Mouse (Mus musculus): ENCODE data around the gene Ccl7.
A peak's percentile ranks its signal among the peaks of the same experiment; 100 is the strongest.

The Ccl7 gene

GRCm38 (mm10) chr11:82035356-82035755, 10.2 kb upstream of the Ccl7 start, which contains the start of gene Ccl2:
Gene Ccl2 (plus strand): TSS chr11:82035571.
- peak; percentile 93 for DNase-seq (ENCODE audit: low read depth)

- DNase-seq (ENCODE audit: low read depth) = no peak
Observed at GRCm38 (mm10) chr11:82035857-82036256, 9.7 kb upstream of the Ccl7 start.

DNA sequence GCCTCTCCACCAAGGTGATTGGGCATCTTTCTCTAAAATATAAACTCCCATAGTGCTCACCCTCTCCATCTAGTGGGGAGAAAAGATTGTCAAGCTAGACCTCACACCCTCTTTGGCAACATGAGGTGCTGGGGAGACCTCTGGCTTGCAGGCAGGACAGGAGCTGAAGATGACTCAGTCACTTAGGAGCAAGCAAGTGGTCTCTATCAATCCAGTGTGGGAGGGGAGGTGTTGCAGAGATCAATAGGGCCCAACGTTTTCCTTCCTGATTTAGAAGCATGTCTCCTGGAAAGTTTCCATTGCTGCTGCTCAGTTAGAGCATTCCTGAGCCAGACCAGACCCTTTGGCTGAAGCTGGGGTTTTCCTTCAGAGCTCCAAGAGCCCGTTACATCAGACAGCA, 7.0 kb upstream of the Ccl7 start, which contains the start of gene Gm17268:
Gene Gm17268, minus strand, starts transcription at position 28 of the 400 bp plus-strand sequence.
- peak; percentile 79 for DNase-seq (ENCODE audit: low read depth)

DNA sequence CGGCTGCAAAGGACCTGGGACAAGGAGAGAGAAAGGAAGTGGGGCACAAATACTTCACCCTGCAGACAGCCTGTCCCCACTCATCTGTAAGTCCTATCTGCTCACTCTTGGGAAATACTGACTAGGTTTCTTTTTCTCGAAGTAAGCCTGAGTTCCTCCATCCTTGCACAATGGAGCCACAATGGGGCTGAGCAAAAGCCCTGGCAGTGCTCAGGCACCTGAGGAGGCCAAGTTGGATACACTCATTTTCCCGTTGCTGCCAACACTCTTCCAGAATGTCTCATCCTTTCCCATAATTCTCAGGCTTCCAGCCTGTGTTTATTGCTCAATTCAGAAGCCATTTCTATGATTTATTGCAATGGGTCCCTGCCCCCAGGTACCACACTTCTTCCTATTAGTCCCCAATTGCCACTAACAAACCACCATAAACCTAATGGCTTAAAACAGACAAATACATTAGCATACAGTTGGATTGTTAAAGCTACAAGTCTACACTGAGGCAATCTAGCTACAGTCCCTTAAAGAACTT, 6.3 kb upstream of the Ccl7 start:
- DNase-seq (ENCODE audit: low read depth) = peak; percentile 85

DNA sequence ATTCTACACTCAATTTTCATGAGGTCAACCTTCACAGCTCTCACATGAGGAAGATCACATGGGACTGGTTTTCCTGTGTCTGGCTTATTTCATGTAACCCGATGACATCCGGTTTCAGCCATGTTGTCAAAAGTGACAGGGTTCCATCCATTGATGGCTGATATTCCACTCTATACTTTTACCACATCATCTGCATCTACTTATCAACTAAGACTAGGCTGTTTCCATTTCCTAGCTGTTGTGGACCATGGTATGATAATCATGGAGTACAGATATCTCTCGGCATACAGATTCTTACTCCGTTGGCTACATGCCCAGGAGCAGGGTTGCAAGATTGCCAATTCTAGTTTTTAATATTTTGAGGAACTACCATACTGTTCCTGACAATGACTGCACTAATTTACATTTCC, 3.8 kb upstream of the Ccl7 start:
- DNase-seq (ENCODE audit: low read depth) = peak; percentile 54

- DNase-seq (ENCODE audit: low read depth) = peak; percentile 84
Observed at GRCm38 (mm10) chr11:82047746-82048415, 2.4 kb downstream of the Ccl7 start.

GRCm38 (mm10) chr11:82053849-82054248, 8.3 kb downstream of the Ccl7 start:
- DNase-seq (ENCODE audit: low read depth) = no peak

DNA sequence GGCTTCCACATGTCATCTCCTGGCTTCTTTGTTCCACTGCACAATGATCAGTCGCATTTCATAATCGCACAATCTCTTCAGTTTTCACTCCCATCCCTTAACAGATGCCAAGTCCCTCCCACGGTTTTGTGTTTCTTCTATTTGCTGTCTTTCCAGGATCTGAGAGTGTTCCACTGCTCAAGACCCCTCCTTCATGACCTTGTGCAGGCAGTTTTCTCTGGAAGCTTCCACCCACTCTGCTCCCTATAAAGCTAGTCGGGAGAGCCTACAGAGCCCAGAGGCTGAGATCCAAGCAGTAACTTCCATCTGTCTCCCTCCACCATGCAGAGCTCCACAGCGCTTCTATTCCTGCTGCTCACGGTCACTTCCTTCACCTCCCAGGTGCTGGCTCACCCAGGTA, 12.1 kb downstream of the Ccl7 start, which contains the start of gene Ccl11:
Gene Ccl11, plus strand, starts transcription at position 178 of the 400 bp plus-strand sequence.
- DNase-seq (ENCODE audit: low read depth) = no peak

GRCm38 (mm10) chr11:82062226-82062625, 16.7 kb downstream of the Ccl7 start:
- peak; percentile 69 for DNase-seq (ENCODE audit: low read depth)

DNA sequence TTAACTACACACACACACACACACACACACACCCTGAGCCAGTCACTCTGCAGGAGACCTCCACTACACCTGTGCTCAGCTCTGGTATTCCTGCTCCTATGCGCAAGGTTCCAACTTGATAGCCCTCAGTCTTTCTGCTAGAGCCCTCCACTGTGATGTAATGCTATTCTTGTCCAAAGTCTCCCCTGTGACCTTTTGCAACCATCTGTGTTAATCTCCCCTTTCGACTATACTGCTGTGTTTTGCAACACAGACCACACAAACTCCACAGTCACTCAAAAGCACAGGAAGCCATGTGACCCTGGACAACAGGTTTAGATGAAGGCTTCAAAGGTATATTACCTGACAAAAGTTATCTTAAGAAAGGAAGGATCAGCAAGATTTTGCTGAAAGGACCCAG, 17.9 kb downstream of the Ccl7 start:
- DNase-seq (ENCODE audit: low read depth) = no peak

- DNase-seq (ENCODE audit: low read depth) = peak; percentile 82
Observed at GRCm38 (mm10) chr11:82066953-82067571, 21.6 kb downstream of the Ccl7 start.

- no peak for DNase-seq (ENCODE audit: low read depth)
Observed at GRCm38 (mm10) chr11:82071076-82071475, 25.6 kb downstream of the Ccl7 start.

GRCm38 (mm10) chr11:82072374-82072773, 26.9 kb downstream of the Ccl7 start:
- DNase-seq (ENCODE audit: low read depth) = peak; percentile 52

- no peak for DNase-seq (ENCODE audit: low read depth)
Observed at GRCm38 (mm10) chr11:82072984-82073383, 27.5 kb downstream of the Ccl7 start.

GRCm38 (mm10) chr11:82073686-82074085, 28.2 kb downstream of the Ccl7 start:
- DNase-seq (ENCODE audit: low read depth) = peak; percentile 67

GRCm38 (mm10) chr11:82077031-82077430, 31.5 kb downstream of the Ccl7 start:
- DNase-seq (ENCODE audit: low read depth) = no peak

- DNase-seq (ENCODE audit: low read depth) = peak; percentile 66
Observed at GRCm38 (mm10) chr11:82078136-82078730, 32.7 kb downstream of the Ccl7 start.

- DNase-seq (ENCODE audit: low read depth) = no peak
Observed at GRCm38 (mm10) chr11:82080865-82081264, 35.4 kb downstream of the Ccl7 start.

GRCm38 (mm10) chr11:82084360-82084759, 38.8 kb downstream of the Ccl7 start:
- no peak for DNase-seq (ENCODE audit: low read depth)

Measured in NIH3T3 (cell line).